Mouse (Mus musculus) cerebellum, postnatal 36 days (tissue): ENCODE data around the gene Cdh20.
"Not testable (repeated sequence)": the region's sequence is repeated elsewhere in the genome, so short reads cannot be mapped to it uniquely, and the experiment has no call there.

Experiments used
- DNase-seq, 2 experiments: peaks; one replicate each; pipeline ENCODE4 v3.0.0; 2021 to 2022; ENCODE audit warnings: mixed read lengths in 2 of 2

Gene Cdh20

GRCm38 (mm10) chr1:104917307-104917836, 149.0 kb downstream of the Cdh20 start:
- DNase-seq, result no peak

- no peak for DNase-seq
Observed at GRCm38 (mm10) chr1:104933051-104933450, 164.7 kb downstream of the Cdh20 start.

GRCm38 (mm10) chr1:104936966-104937365, 168.6 kb downstream of the Cdh20 start:
- no peak for DNase-seq

- no peak for DNase-seq
Observed at GRCm38 (mm10) chr1:104939156-104939555, 170.8 kb downstream of the Cdh20 start.

- DNase-seq, result peak; percentile 36 to 47
Observed at GRCm38 (mm10) chr1:104944470-104945109, 176.3 kb downstream of the Cdh20 start.

GRCm38 (mm10) chr1:104945110-104945489, 176.8 kb downstream of the Cdh20 start:
- DNase-seq, result no peak

GRCm38 (mm10) chr1:104949640-104950039, 181.3 kb downstream of the Cdh20 start:
- DNase-seq, result not testable (repeated sequence)

GRCm38 (mm10) chr1:104957046-104957445, 188.7 kb downstream of the Cdh20 start:
- DNase-seq, result peak; percentile 28 to 52

GRCm38 (mm10) chr1:104961670-104962069, 193.3 kb downstream of the Cdh20 start:
- no peak for DNase-seq

- no peak for DNase-seq
Observed at GRCm38 (mm10) chr1:104962257-104962656, 193.9 kb downstream of the Cdh20 start.

GRCm38 (mm10) chr1:104979068-104979467, 210.7 kb downstream of the Cdh20 start:
- DNase-seq, result no peak

GRCm38 (mm10) chr1:104980273-104980672, 211.9 kb downstream of the Cdh20 start:
- DNase-seq, result no peak

- peak in 1 of 2 experiments; percentile 33 for DNase-seq
Observed at GRCm38 (mm10) chr1:104986222-104986973, 218.1 kb downstream of the Cdh20 start.

GRCm38 (mm10) chr1:104987526-104987925, 219.2 kb downstream of the Cdh20 start:
- no peak for DNase-seq

- no peak for DNase-seq
Observed at GRCm38 (mm10) chr1:104992441-104992840, 224.1 kb downstream of the Cdh20 start.

- DNase-seq, result no peak
Observed at GRCm38 (mm10) chr1:104993905-104994611, 225.7 kb downstream of the Cdh20 start.

- DNase-seq, result no peak
Observed at GRCm38 (mm10) chr1:104994612-104994986, 226.3 kb downstream of the Cdh20 start.

- no peak for DNase-seq
Observed at GRCm38 (mm10) chr1:104997814-104998213, 229.5 kb downstream of the Cdh20 start.

GRCm38 (mm10) chr1:105002179-105002578, 233.8 kb downstream of the Cdh20 start:
- DNase-seq, result peak; percentile 85 to 88

- peak; percentile 41 to 70 for DNase-seq
Observed at GRCm38 (mm10) chr1:105003786-105004185, 235.5 kb downstream of the Cdh20 start.

GRCm38 (mm10) chr1:105012616-105013015, 244.3 kb downstream of the Cdh20 start:
- DNase-seq, result no peak

GRCm38 (mm10) chr1:105013291-105013690, 245.0 kb downstream of the Cdh20 start:
- DNase-seq, result no peak

GRCm38 (mm10) chr1:105041668-105042067, 273.3 kb downstream of the Cdh20 start:
- no peak for DNase-seq
